Mouse (Mus musculus) stomach, postnatal 0 days (tissue): ENCODE measurements at regions not wholly inside any gene's neighbourhood (a gene's known extent, or its start where the extent isn't known, plus 50 kb on each side); places are given as distances from the start of the nearest gene placed in this dataset.

ENCODE experiments used
- ATAC-seq: fragments of 200-750 bp; cut with Nextera tagmentation; 2 replicates; pipeline ENCODE4 v1.8.0; 2017; ENCODE audit not compliant: low FRiP score, low TSS enrichment
- DNase-seq: peaks from one replicate; pipeline ENCODE4 v3.0.0-alpha.2; 2016; ENCODE audit warnings: low spot score
- H3K27ac ChIP-seq: fragments of 300-500 bp; sonication (generic); replicated peaks from 2 replicates; pipeline ENCODE4 v1.5.1; 2014; ENCODE audit warnings: mild to moderate bottlenecking, control low read depth
- H3K27me3 ChIP-seq: fragments of 300-500 bp; sonication (generic); 2 replicates; pipeline ENCODE4 v1.6.1; 2014; ENCODE audit warnings: low read length; ENCODE audit not compliant: control insufficient read depth, insufficient read depth
- H3K36me3 ChIP-seq: fragments of 300-500 bp; sonication (generic); 2 replicates; pipeline ENCODE4 v1.6.1; 2014; ENCODE audit warnings: low read length, mixed read lengths; ENCODE audit not compliant: control insufficient read depth, insufficient read depth
- H3K4me1 ChIP-seq: fragments of 300-500 bp; sonication (generic); replicated peaks from 2 replicates; pipeline ENCODE4 v1.6.1; 2014; ENCODE audit warnings: antibody characterized with exemption; ENCODE audit not compliant: control insufficient read depth, insufficient read depth
- H3K4me2 ChIP-seq: fragments of 300-500 bp; sonication (generic); replicated peaks from 2 replicates; pipeline ENCODE4 v1.6.1; 2014; ENCODE audit warnings: low read depth, mild to moderate bottlenecking, control low read depth, moderate library complexity
- H3K4me3 ChIP-seq: fragments of 300-500 bp; sonication (generic); 2 replicates; pipeline ENCODE4 v1.5.1; 2014; ENCODE audit warnings: low read depth, low read length, control low read depth
- H3K9ac ChIP-seq: fragments of 300-500 bp; sonication (generic); 2 replicates; pipeline ENCODE4 v1.6.1; 2014; ENCODE audit warnings: mild to moderate bottlenecking, low read length, control low read depth, mixed read lengths
- H3K9me3 ChIP-seq: fragments of 300-500 bp; sonication (generic); 2 replicates; pipeline ENCODE4 v1.6.1; 2016; ENCODE audit warnings: low read length; ENCODE audit not compliant: control insufficient read depth
- CTCF ChIP-seq: IDR thresholded peaks from 2 replicates; pipeline ENCODE4 v1.5.1; 2016; ENCODE audit warnings: antibody characterized with exemption, low read depth, mild to moderate bottlenecking, moderate library complexity
- EP300 ChIP-seq: optimal IDR thresholded peaks from 2 replicates; pipeline ENCODE3; 2016; ENCODE audit warnings: antibody characterized with exemption
- WGBS: fragments of 180-500 bp; shearing (Covaris S2); extraction: QIAGEN DNeasy Blood & Tissue Kit; methylation state at CpG from one replicate; pipeline ENCODE4 v1.1.7; 2014; 5-methylcytosine and 5-hydroxymethylcytosine counted together

DNA sequence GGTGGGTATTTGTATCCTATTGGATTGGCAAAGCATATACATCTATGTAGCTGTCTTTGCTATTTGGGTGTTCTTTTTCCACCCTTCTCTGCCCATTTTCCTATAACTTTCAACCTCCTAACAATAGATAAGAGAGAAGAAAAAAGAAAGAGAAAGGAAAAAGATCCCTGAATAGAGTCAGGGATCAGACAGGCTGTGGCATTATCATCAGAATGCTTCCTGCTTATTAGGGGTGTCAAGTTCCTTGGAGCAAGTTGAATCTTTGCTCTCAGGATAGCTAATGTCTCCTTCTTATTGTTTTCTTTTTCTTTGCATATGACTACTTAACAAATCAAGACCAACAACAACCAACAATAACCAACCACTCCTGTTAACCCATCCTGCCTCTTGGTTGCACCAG is 539.1 kb upstream of the Sall1 start:
- ATAC-seq (no peak), DNase-seq (no peak)
- Histone ChIP-seq H3K4me2 (no peak overlapping the region), H3K4me1 (no peaks in the 10 kb centered on the region), H3K9me3 (no peaks in the 10 kb centered on the region), H3K27ac (no peak overlapping the region), H3K36me3 (no peaks in the 10 kb centered on the region), H3K4me3 (no peak overlapping the region), H3K9ac (no peak overlapping the region), H3K27me3 (no peaks in the 10 kb centered on the region)
- no peak for TF ChIP-seq EP300
- no peak for TF ChIP-seq CTCF

DNA sequence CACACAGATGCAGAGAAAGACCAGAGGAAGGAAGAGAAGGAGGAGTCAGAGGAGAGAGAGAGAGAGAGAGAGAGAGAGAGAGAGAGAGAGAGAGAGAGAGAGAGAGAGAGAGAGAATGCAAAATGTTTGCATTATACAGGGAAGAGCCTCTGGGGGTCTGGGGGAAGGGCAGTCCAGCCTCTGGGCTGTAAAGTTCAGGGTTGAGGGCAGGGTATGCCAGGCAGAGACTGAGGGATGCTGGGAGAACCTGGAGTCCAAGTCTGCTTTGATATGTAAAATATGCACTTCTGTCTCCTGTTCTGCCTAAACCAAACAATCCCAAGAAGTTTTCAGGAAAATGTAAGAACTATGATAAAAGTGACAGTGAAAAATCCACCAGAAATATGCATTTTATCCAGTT is 538.6 kb upstream of the Sall1 start:
- Histone ChIP-seq H3K4me2 (no peak overlapping the region), H3K27ac (no peak overlapping the region), H3K9me3 (no peaks in the 10 kb centered on the region), H3K36me3 (no peaks in the 10 kb centered on the region), H3K4me1 (no peaks in the 10 kb centered on the region), H3K4me3 (no peak overlapping the region), H3K9ac (no peak overlapping the region), H3K27me3 (no peaks in the 10 kb centered on the region)
- ATAC-seq = no peak
- no peak for TF ChIP-seq EP300
- TF ChIP-seq CTCF = no peak
- no peak for DNase-seq

DNA sequence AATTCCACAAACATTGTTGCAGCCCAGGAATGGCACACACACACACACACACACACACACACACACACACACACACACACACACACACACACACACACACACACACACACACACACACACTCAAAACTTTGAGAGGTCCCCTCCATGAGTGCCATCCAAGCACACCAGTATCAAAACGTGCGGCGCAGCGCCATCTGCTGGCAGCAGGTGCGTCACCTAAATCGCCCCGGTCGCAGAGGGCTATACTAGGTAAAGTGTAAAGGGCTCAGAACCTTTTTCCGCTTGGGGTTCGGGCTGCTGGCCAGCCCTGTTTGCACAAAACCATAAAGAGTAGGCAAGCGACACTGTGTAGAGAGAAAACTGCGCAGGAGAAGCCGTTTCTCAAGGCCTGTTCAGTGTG is 527.9 kb upstream of the Sall1 start:
- Histone ChIP-seq H3K4me2 (no peak overlapping the region), H3K4me3 (no peak overlapping the region), H3K27ac (no peak overlapping the region), H3K36me3 (no peaks in the 10 kb centered on the region), H3K4me1 (no peaks in the 10 kb centered on the region), H3K9ac (no peak overlapping the region), H3K27me3 (no peaks in the 10 kb centered on the region), H3K9me3 (no peaks in the 10 kb centered on the region)
- ATAC-seq (no peak; the same call in 1 of the 2 replicates), DNase-seq (peak; percentile 78)
- WGBS = 6% methylated on average over 13 of the region's 13 CpGs
- peak; percentile 87 for TF ChIP-seq CTCF
- TF ChIP-seq EP300 = no peak

DNA sequence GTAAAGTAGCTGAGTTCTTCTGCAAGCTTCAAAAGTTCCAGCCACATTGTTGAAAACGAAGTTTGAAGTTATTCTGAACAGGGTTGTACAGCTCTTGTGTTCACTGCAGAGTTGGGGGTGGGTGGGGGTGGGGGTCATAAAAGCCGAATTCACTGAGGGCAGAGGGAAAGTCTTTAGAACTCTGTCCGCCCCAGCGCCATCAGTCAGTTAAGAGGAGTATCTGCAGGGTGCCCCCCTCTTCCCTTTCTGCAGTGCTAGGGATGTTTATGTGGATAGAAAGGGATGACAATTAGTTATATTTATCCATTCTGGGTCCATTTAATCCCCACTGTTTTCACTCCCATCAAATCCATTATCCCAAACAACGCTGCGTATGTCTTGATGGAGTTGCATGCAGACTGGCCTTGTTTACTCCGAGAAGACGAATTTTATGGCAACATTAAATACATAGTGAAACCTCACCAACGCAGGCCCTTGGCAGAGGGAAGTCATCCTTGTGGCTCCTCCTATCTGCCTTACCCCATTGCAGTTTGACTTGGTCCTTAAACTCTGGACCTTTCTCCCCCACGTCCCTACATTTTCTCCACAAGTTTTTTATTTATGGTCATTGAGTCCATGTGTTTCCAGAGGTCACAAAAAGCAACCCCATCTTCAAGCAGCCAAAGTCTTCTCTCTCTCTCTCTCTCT is 526.8 kb upstream of the Sall1 start:
- Histone ChIP-seq H3K27me3 (no peaks in the 10 kb centered on the region), H3K4me1 (no peaks in the 10 kb centered on the region), H3K36me3 (no peaks in the 10 kb centered on the region), H3K9me3 (no peaks in the 10 kb centered on the region), H3K4me2 (no peak overlapping the region), H3K27ac (no peak overlapping the region), H3K9ac (no peak overlapping the region), H3K4me3 (no peak overlapping the region)
- DNase-seq = no peak
- WGBS = 58% methylated on average over 10 of the region's 10 CpGs
- TF ChIP-seq EP300 = no peak
- no peak for TF ChIP-seq CTCF
- ATAC-seq = no peak

DNA sequence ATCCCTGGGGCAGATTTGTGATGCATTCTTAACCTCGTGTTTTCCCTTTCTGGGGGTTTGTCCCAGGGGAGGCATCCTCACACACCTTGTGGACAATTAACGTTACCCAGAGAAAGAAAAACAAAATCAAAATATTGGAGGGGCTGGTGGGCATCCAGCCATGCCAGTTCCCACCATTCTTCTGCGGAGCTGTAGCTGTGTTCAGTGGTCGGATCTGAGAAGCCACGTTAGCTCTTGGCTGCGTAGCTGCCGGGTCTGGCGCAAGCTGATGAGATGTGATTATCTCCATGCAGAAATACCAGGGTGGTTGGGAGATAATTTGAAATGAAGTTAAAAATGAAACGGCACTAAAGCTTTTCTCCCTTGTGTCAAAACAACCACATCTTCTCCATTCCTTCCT is 525.4 kb upstream of the Sall1 start:
- H3K4me2 ChIP-seq = no peak overlapping the region
- no peaks in the 10 kb centered on the region for H3K36me3 ChIP-seq
- WGBS = 67% methylated on average over 9 of the region's 9 CpGs
- no peak for ATAC-seq
- H3K27ac ChIP-seq = no peak overlapping the region
- H3K9me3 ChIP-seq = no peaks in the 10 kb centered on the region
- H3K9ac ChIP-seq = no peak overlapping the region
- no peak for TF ChIP-seq EP300
- no peak for TF ChIP-seq CTCF
- no peak overlapping the region for H3K4me3 ChIP-seq
- no peak for DNase-seq
- no peaks in the 10 kb centered on the region for H3K27me3 ChIP-seq
- no peaks in the 10 kb centered on the region for H3K4me1 ChIP-seq

DNA sequence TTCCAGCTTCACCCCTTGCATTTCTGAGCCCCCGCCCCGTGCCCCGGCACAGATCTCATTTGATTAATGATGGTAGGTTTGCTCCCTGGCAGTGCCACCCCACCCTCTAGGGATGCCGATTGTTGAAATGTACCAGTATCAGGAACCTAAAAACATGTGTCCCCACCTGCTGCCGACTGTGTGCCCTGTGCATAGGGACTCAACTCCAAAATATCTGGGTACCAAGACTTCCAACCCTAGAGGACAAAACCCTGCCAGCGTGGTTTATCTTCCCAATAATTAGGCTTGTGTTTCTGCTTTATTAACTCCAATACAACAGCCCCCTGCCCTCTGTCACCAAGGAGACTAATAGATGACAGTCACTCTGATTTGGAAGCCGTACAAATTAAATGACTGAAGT is 524.7 kb upstream of the Sall1 start:
- no peak overlapping the region for H3K4me2 ChIP-seq
- no peak for TF ChIP-seq CTCF
- no peak for TF ChIP-seq EP300
- no peaks in the 10 kb centered on the region for H3K4me1 ChIP-seq
- 52% methylated on average over 7 of the region's 7 CpGs for WGBS
- H3K27ac ChIP-seq = no peak overlapping the region
- no peak for DNase-seq
- H3K36me3 ChIP-seq = no peaks in the 10 kb centered on the region
- H3K4me3 ChIP-seq = no peak overlapping the region
- H3K9ac ChIP-seq = no peak overlapping the region
- H3K9me3 ChIP-seq = no peaks in the 10 kb centered on the region
- no peaks in the 10 kb centered on the region for H3K27me3 ChIP-seq
- no peak for ATAC-seq
